8 mouse cellular contexts compared by ENCODE assay signal in genomic region chr11:98357396-98358160, GRCm38 (mm10). TPM values are rescaled to one million over a fixed set of nuclear protein-coding genes. Genes with fewer than 3 reads are reported as not detected.
DNase-seq lines count a peak whose midpoint lies in the region; ATAC-seq lines count a peak whose summit lies in the region.

No protein-coding gene starts in this region.

- H3K4me3 ChIP-seq in embryonic facial prominence, embryonic 10.5 days = peak overlapping the region; percentile 84
- peak overlapping the region; percentile 75 for H3K4me3 ChIP-seq in hindbrain, embryonic 16.5 days (ENCODE audit: low read length)

- 11% methylated on average over 13 of the region's 13 CpGs for WGBS in embryonic facial prominence, embryonic 10.5 days
- 8% methylated on average over 13 of the region's 13 CpGs for WGBS in hindbrain, embryonic 16.5 days

- H3K9ac ChIP-seq in hindbrain, embryonic 16.5 days (ENCODE audit: low read depth, low read length) = peak overlapping the region; percentile 49

- ATAC-seq in hindbrain, embryonic 16.5 days = no peak
- ATAC-seq in monocyte, adult 5-6 weeks (replicated peaks; ENCODE audit: insufficient number of reproducible peaks, low FRiP score, low TSS enrichment, poor library complexity, severe bottlenecking) = no peak

- H3K27me3 ChIP-seq in embryonic facial prominence, embryonic 10.5 days (replicated peaks; ENCODE audit: low read depth, poor library complexity, severe bottlenecking) = peaks cover 46% of the 10 kb centered on the region
- H3K27me3 ChIP-seq in hindbrain, embryonic 16.5 days (replicated peaks; ENCODE audit: control insufficient read depth, insufficient read depth, low read length) = 0 out of 2 replicates have a peak, but pooled peaks cover 2% of the 10 kb centered on the region

- peak; percentile 42 for DNase-seq in heart, adult 9 months (ENCODE audit: low spot score in 2 of 2)
- DNase-seq in heart, adult 8-10 months (ENCODE audit: low spot score) = no peak
- no peak for DNase-seq in embryonic facial prominence, embryonic 10.5 days (ENCODE audit: low spot score)
- DNase-seq in lung, postnatal 36 days = peak; percentile 70
- DNase-seq in adrenal gland, postnatal 25 days = no peak
- no peak for DNase-seq in retina, embryonic 14.5 days (ENCODE audit: low spot score)

- no peaks in the 10 kb centered on the region for H3K9me3 ChIP-seq in embryonic facial prominence, embryonic 10.5 days
- H3K9me3 ChIP-seq in hindbrain, embryonic 16.5 days (ENCODE audit: control insufficient read depth, low read length) = no peaks in the 10 kb centered on the region

- peaks cover 69% of the 10 kb centered on the region for H3K4me1 ChIP-seq in embryonic facial prominence, embryonic 10.5 days
- peaks cover 33% of the 10 kb centered on the region for H3K4me1 ChIP-seq in hindbrain, embryonic 16.5 days (ENCODE audit: control insufficient read depth, insufficient read depth, low read depth, low read length)

- H3K36me3 ChIP-seq in embryonic facial prominence, embryonic 10.5 days (replicated peaks) = no peaks in the 10 kb centered on the region
- no peaks in the 10 kb centered on the region for H3K36me3 ChIP-seq in hindbrain, embryonic 16.5 days (ENCODE audit: control insufficient read depth, insufficient read depth, low read length)

- peak overlapping the region; percentile 91 for H3K27ac ChIP-seq in embryonic facial prominence, embryonic 10.5 days (replicated peaks)
- H3K27ac ChIP-seq in hindbrain, embryonic 16.5 days (ENCODE audit: low read depth, low read length) = peak overlapping the region; percentile 60; the same call in 1 of the 2 replicates

- peak overlapping the region; percentile 84 for H3K4me2 ChIP-seq in hindbrain, embryonic 16.5 days (ENCODE audit: low read length)

RNA-seq across cellular contexts. Expression of gene Stard3, which starts 0.6 kb away (rescaled TPM):
- total RNA-seq in heart, adult 8-10 months (2022) = 10 to 100 TPM; 17.2 to 28.8 (median 23.7) TPM
- polyA plus RNA-seq in embryonic facial prominence, embryonic 10.5 days (2016; fragmentation: Nextera tagmentation; extraction: Ambion mirVana) = 40.8 and 41.7 TPM in 2 replicates
- polyA plus RNA-seq in hindbrain, embryonic 16.5 days (2015; fragmentation: Nextera tagmentation; extraction: Ambion mirVana) = 39.0 and 39.9 TPM in 2 replicates
- 29.2 to 57.7 TPM (median 50.9 TPM) in 3 replicates for total RNA-seq in monocyte, adult 5-6 weeks (2017)
- total RNA-seq in adrenal gland, postnatal 25 days (2021) = 23.6 and 23.9 TPM in 2 replicates

RNA-seq across cellular contexts. Expression of gene Ppp1r1b, which starts 9.4 kb away (rescaled TPM):
- total RNA-seq in heart, adult 8-10 months (2022) = 10 to 100 TPM in 2 of 4 experiments, 1 to 10 TPM in 2; 4.0 to 11.3 (median 7.1) TPM
- 0.26 and 0.30 TPM in 2 replicates for polyA plus RNA-seq in embryonic facial prominence, embryonic 10.5 days (2016; fragmentation: Nextera tagmentation; extraction: Ambion mirVana)
- polyA plus RNA-seq in hindbrain, embryonic 16.5 days (2015; fragmentation: Nextera tagmentation; extraction: Ambion mirVana) = 7.7 and 9.3 TPM in 2 replicates
- total RNA-seq in monocyte, adult 5-6 weeks (2017) = not detected in 3 replicates
- 0.24 TPM in 1 of 2 replicates, not detected in the other for total RNA-seq in adrenal gland, postnatal 25 days (2021)

RNA-seq across cellular contexts. Expression of gene Tcap, which starts 26.0 kb away (rescaled TPM):
- 1,000 to 10,000 TPM; 2,176 to 4,520 (median 3,450) TPM for total RNA-seq in heart, adult 8-10 months (2022)
- polyA plus RNA-seq in embryonic facial prominence, embryonic 10.5 days (2016; fragmentation: Nextera tagmentation; extraction: Ambion mirVana) = not detected in 2 replicates
- polyA plus RNA-seq in hindbrain, embryonic 16.5 days (2015; fragmentation: Nextera tagmentation; extraction: Ambion mirVana) = 0.16 and 1.7 TPM in 2 replicates
- 1.6 TPM in 1 of 3 replicates, not detected in the others for total RNA-seq in monocyte, adult 5-6 weeks (2017)
- 0.91 TPM in 1 of 2 replicates, not detected in the other for total RNA-seq in adrenal gland, postnatal 25 days (2021)

RNA-seq across cellular contexts. Expression of gene Neurod2, which starts 28.1 kb away (rescaled TPM):
- not detected for total RNA-seq in heart, adult 8-10 months (2022)
- polyA plus RNA-seq in embryonic facial prominence, embryonic 10.5 days (2016; fragmentation: Nextera tagmentation; extraction: Ambion mirVana) = 0.08 TPM in 1 of 2 replicates, not detected in the other
- polyA plus RNA-seq in hindbrain, embryonic 16.5 days (2015; fragmentation: Nextera tagmentation; extraction: Ambion mirVana) = 22.9 and 23.4 TPM in 2 replicates
- not detected in 3 replicates for total RNA-seq in monocyte, adult 5-6 weeks (2017)
- not detected in 2 replicates for total RNA-seq in adrenal gland, postnatal 25 days (2021)

RNA-seq across cellular contexts. Expression of gene Pnmt, which starts 28.7 kb away (rescaled TPM):
- 1 to 10 TPM in 3 of 4 experiments, not detected in 1; 1.2 to 1.6 (median 1.4) TPM for total RNA-seq in heart, adult 8-10 months (2022)
- polyA plus RNA-seq in embryonic facial prominence, embryonic 10.5 days (2016; fragmentation: Nextera tagmentation; extraction: Ambion mirVana) = 0.17 and 0.30 TPM in 2 replicates
- 4.5 and 4.9 TPM in 2 replicates for polyA plus RNA-seq in hindbrain, embryonic 16.5 days (2015; fragmentation: Nextera tagmentation; extraction: Ambion mirVana)
- not detected in 3 replicates for total RNA-seq in monocyte, adult 5-6 weeks (2017)
- 458 and 547 TPM in 2 replicates for total RNA-seq in adrenal gland, postnatal 25 days (2021)

Comparison
In these comparisons a context has a peak if more than half of its experiments do, and no peak if none do; other contexts are left out.
1. DNase-seq: peak in heart, adult 9 months (2 of 2) and lung, postnatal 36 days (single experiment); none in heart, adult 8-10 months (single experiment), embryonic facial prominence, embryonic 10.5 days (single experiment), adrenal gland, postnatal 25 days (single experiment) and retina, embryonic 14.5 days (single experiment).
2. RNA of gene Tcap, which starts 26.0 kb away (total RNA-seq): 2,176 to 4,520 TPM in heart, adult 8-10 months; 0.91 TPM in adrenal gland, postnatal 25 days and 1.6 TPM in monocyte, adult 5-6 weeks; every median in the first group is over 100 times any median in the second.